Mouse (Mus musculus): ENCODE measurements around the gene Tiam1. TPM values are rescaled to one million over a fixed set of nuclear protein-coding genes. Genes with fewer than 3 reads are reported as not detected.

Gene Tiam1
- total RNA-seq, 2 experiments from 2014 or later: 68.4 to 75.3 TPM

GRCm38 (mm10) chr16:90144541-90144940 is 972 bp upstream of the Tiam1 start:
- no peak for DNase-seq (ENCODE audit: low spot score in 2 of 2)

GRCm38 (mm10) chr16:90143416-90143759 is 181 bp downstream of the Tiam1 start:
- no peak for DNase-seq (ENCODE audit: low spot score in 2 of 2)

- DNase-seq (ENCODE audit: low spot score in 2 of 2): peak; percentile 51 to 71
These were observed 774 bp downstream of the Tiam1 start for GRCm38 (mm10) chr16:90142574-90143415.

- peak in 1 of 2 experiments; percentile 28 for DNase-seq (ENCODE audit: low spot score in 2 of 2)
These were observed 1.4 kb downstream of the Tiam1 start for GRCm38 (mm10) chr16:90142247-90142573.

GRCm38 (mm10) chr16:90141556-90141955 is 2.0 kb downstream of the Tiam1 start:
- DNase-seq (ENCODE audit: low spot score in 2 of 2): no peak

GRCm38 (mm10) chr16:90140571-90140970 is 3.0 kb downstream of the Tiam1 start:
- DNase-seq (ENCODE audit: low spot score in 2 of 2): no peak

- no peak for DNase-seq (ENCODE audit: low spot score in 2 of 2)
These were observed 3.9 kb downstream of the Tiam1 start for GRCm38 (mm10) chr16:90139696-90140095.

GRCm38 (mm10) chr16:90138151-90138550 is 5.4 kb downstream of the Tiam1 start:
- no peak for DNase-seq (ENCODE audit: low spot score in 2 of 2)

- no peak for DNase-seq (ENCODE audit: low spot score in 2 of 2)
These were observed 6.4 kb downstream of the Tiam1 start for GRCm38 (mm10) chr16:90137175-90137574.

- no peak for DNase-seq (ENCODE audit: low spot score in 2 of 2)
These were observed 8.0 kb downstream of the Tiam1 start for GRCm38 (mm10) chr16:90135580-90135979.

GRCm38 (mm10) chr16:90134351-90134750 is 9.2 kb downstream of the Tiam1 start:
- no peak for DNase-seq (ENCODE audit: low spot score in 2 of 2)

- DNase-seq (ENCODE audit: low spot score in 2 of 2): no peak
These were observed 10.8 kb downstream of the Tiam1 start for GRCm38 (mm10) chr16:90132816-90133215.

- no peak for DNase-seq (ENCODE audit: low spot score in 2 of 2)
These were observed 11.2 kb downstream of the Tiam1 start for GRCm38 (mm10) chr16:90132331-90132730.

- no peak for DNase-seq (ENCODE audit: low spot score in 2 of 2)
These were observed 14.6 kb downstream of the Tiam1 start for GRCm38 (mm10) chr16:90128817-90129587.

GRCm38 (mm10) chr16:90128361-90128760 is 15.2 kb downstream of the Tiam1 start:
- DNase-seq (ENCODE audit: low spot score in 2 of 2): no peak

- no peak for DNase-seq (ENCODE audit: low spot score in 2 of 2)
These were observed 18.0 kb downstream of the Tiam1 start for GRCm38 (mm10) chr16:90125318-90126314.

GRCm38 (mm10) chr16:90123091-90123490 is 20.5 kb downstream of the Tiam1 start:
- no peak for DNase-seq (ENCODE audit: low spot score in 2 of 2)

- no peak for DNase-seq (ENCODE audit: low spot score in 2 of 2)
These were observed 21.1 kb downstream of the Tiam1 start for GRCm38 (mm10) chr16:90122439-90122838.

GRCm38 (mm10) chr16:90121799-90122198 is 21.8 kb downstream of the Tiam1 start:
- DNase-seq (ENCODE audit: low spot score in 2 of 2): no peak

- no peak for DNase-seq (ENCODE audit: low spot score in 2 of 2)
These were observed 23.6 kb downstream of the Tiam1 start for GRCm38 (mm10) chr16:90119969-90120368.

- no peak for DNase-seq (ENCODE audit: low spot score in 2 of 2)
These were observed 26.9 kb downstream of the Tiam1 start for GRCm38 (mm10) chr16:90116637-90117182.

Data from layer of hippocampus, postnatal 10 days (tissue).